8 mouse cellular contexts compared by ENCODE assay signal in the genomic region with DNA sequence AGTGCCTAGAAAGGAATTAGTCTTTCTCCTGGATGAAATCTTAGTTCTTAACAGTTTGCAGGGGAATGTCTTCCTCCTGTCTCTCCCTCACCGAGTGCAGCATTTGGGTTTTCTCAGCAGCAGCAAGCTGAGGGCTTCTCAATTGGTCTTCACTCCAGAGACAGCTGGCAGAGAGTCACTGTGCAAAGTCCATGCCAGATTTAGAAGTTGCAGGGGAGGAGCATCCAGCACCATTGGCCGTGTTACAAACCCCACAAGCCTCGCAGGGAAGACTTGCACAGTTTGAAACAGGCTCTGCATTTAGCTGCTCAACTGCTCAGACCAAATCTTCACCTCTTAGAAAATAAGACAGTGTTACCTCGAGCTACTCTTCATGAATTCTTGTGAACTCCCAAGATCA.
DNase-seq lines count a peak whose midpoint lies in the region; ATAC-seq and TF ChIP-seq lines count a peak whose summit lies in the region.

No protein-coding gene starts in this region.

- no peaks in the 10 kb centered on the region for H3K9me3 ChIP-seq in liver, embryonic 12.5 days (replicated peaks)

- H3K4me1 ChIP-seq in liver, adult 2 months (ENCODE audit: control insufficient read depth, insufficient read depth, low read length), result no peaks in the 10 kb centered on the region
- no peaks in the 10 kb centered on the region for H3K4me1 ChIP-seq in liver, embryonic 12.5 days
- peaks cover 7% of the 10 kb centered on the region; the same call in 1 of the 2 replicates for H3K4me1 ChIP-seq in cortical plate, adult 2 months (ENCODE audit: control insufficient read depth, insufficient read depth, low read length)

- H3K27me3 ChIP-seq in liver, adult 2 months (ENCODE audit: control insufficient read depth, insufficient read depth, low read length), result no peaks in the 10 kb centered on the region
- H3K27me3 ChIP-seq in liver, embryonic 12.5 days (replicated peaks), result no peaks in the 10 kb centered on the region

- H3K79me2 ChIP-seq in liver, adult 2 months (ENCODE audit: control insufficient read depth, insufficient read depth, low read length), result no peaks in the 10 kb centered on the region

- no peak overlapping the region for H3K9ac ChIP-seq in liver, adult 2 months (ENCODE audit: low read depth, low read length)
- H3K9ac ChIP-seq in liver, embryonic 12.5 days, result no peak overlapping the region

- no peak for TF ChIP-seq POLR2A in liver, adult 2 months (IDR thresholded peaks at IDR 0.05; ENCODE audit: extremely low read depth, insufficient read depth, low read length)
- TF ChIP-seq POLR2A in cortical plate, adult 2 months (IDR thresholded peaks at IDR 0.05; ENCODE audit: extremely low read depth, insufficient read depth, low read length), result peak; percentile 43; the same call in 1 of the 2 replicates

- H3K36me3 ChIP-seq in liver, adult 2 months (ENCODE audit: control insufficient read depth, insufficient read depth, low read length), result no peaks in the 10 kb centered on the region
- H3K36me3 ChIP-seq in liver, embryonic 12.5 days, result no peaks in the 10 kb centered on the region

- peak; percentile 72 for DNase-seq in liver, adult 2 months (ENCODE audit: extremely low read depth, low read depth, low spot score)
- DNase-seq in heart, postnatal 36 days, result peak; percentile 44 to 46
- peak; percentile 78 for DNase-seq in left cerebral cortex, adult 11 months (ENCODE audit: low spot score)
- DNase-seq in ovary, postnatal 36 days (ENCODE audit: low spot score), result peak; percentile 28

- 11% methylated on average over 4 of the region's 4 CpGs for WGBS in liver, adult 2 months
- 40% methylated on average over 4 of the region's 4 CpGs for WGBS in liver, embryonic 12.5 days (ENCODE audit: insufficient replicate concordance)

- TF ChIP-seq CTCF in liver, adult 2 months (IDR thresholded peaks at IDR 0.05; ENCODE audit: low read depth, low read length), result no peak
- no peak for TF ChIP-seq CTCF in cortical plate, adult 2 months (IDR thresholded peaks at IDR 0.05; ENCODE audit: extremely low read depth, insufficient read depth, low read length)

- no peak for ATAC-seq in liver, embryonic 12.5 days
- ATAC-seq in granulocyte monocyte progenitor cell, adult 5-6 weeks (replicated peaks; ENCODE audit: poor library complexity, severe bottlenecking), result no peak
- no peak for ATAC-seq in monocyte, adult 5-6 weeks (replicated peaks; ENCODE audit: insufficient number of reproducible peaks, low FRiP score, low TSS enrichment, poor library complexity, severe bottlenecking)

- no peak overlapping the region for H3K4me3 ChIP-seq in liver, adult 2 months (ENCODE audit: insufficient read depth, low read depth, low read length)
- no peak overlapping the region for H3K4me3 ChIP-seq in liver, embryonic 12.5 days
- no peak overlapping the region for H3K4me3 ChIP-seq in cortical plate, adult 2 months (ENCODE audit: insufficient read depth, low read length)

- no peak overlapping the region for H3K27ac ChIP-seq in liver, adult 2 months (replicated peaks; ENCODE audit: insufficient read depth, low read depth, low read length)
- no peak overlapping the region for H3K27ac ChIP-seq in liver, embryonic 12.5 days
- no peak overlapping the region for H3K27ac ChIP-seq in cortical plate, adult 2 months (ENCODE audit: insufficient read depth, low read length)

- intact Hi-C loops in heart, postnatal 36 days (cut with DNase I), result no loop called here

- H3K4me2 ChIP-seq in liver, embryonic 12.5 days, result no peak overlapping the region

Comparison
In these comparisons a context has a peak if more than half of its experiments do, and no peak if none do; other contexts are left out.
1. DNase-seq: peak in every context shown above with its lines; median percentile 78 in left cerebral cortex, adult 11 months; 72 in liver, adult 2 months; 45 in heart, postnatal 36 days; 28 in ovary, postnatal 36 days.